22 mouse cellular contexts compared by ENCODE assay signal in genomic region chr12:29961041-29961440, GRCm38 (mm10). TPM values are rescaled to one million over a fixed set of nuclear protein-coding genes. Genes with fewer than 3 reads are reported as not detected.
DNase-seq lines count a peak whose midpoint lies in the region; ATAC-seq lines count a peak whose summit lies in the region.
"Had no signal": no experiment of that assay in that cellular context is flagged by ENCODE, and none has a peak within 500 bp of the region (broad histone marks: within the 10 kb centered on the region; RNA-seq: fewer than 3 reads in every experiment).

No protein-coding gene starts in this region.

- H3K36me3 ChIP-seq in heart, embryonic 13.5 days, result peaks cover 12% of the 10 kb centered on the region
- H3K36me3 ChIP-seq in intestine, embryonic 16.5 days (ENCODE audit: control insufficient read depth, insufficient read depth, low read length), result 0 out of 2 replicates have a peak, but pooled peaks cover 2% of the 10 kb centered on the region
- H3K36me3 ChIP-seq: liver, embryonic 12.5 days had no signal

- peak overlapping the region; percentile 40; the same call in 1 of the 2 replicates for H3K27ac ChIP-seq in heart, embryonic 13.5 days (replicated peaks)
- H3K27ac ChIP-seq in intestine, embryonic 16.5 days (ENCODE audit: low read length), result no peak overlapping the region
- H3K27ac ChIP-seq: kidney, embryonic 15.5 days; limb, embryonic 12.5 days; liver, embryonic 12.5 days; lung, embryonic 15.5 days had no signal

- ATAC-seq in heart, embryonic 13.5 days (ENCODE audit: extremely low read depth, insufficient number of reproducible peaks, low FRiP score, low TSS enrichment), result no peak
- peak; percentile 56; the same call in 1 of the 2 replicates for ATAC-seq in intestine, embryonic 16.5 days
- ATAC-seq: forebrain, embryonic 14.5 days; liver, embryonic 12.5 days had no signal

- WGBS in heart, embryonic 13.5 days, result 77% methylated on average over 1 of the region's 1 CpGs
- whole genome bisulfite sequencing in intestine, embryonic 16.5 days, result 63% methylated on average over 1 of the region's 1 CpGs

- no peak overlapping the region for H3K4me3 ChIP-seq in heart, embryonic 13.5 days
- no peak overlapping the region for H3K4me3 ChIP-seq in intestine, embryonic 16.5 days (ENCODE audit: low read length)
- H3K4me3 ChIP-seq: erythroblast, embryonic 14.5 days; kidney, embryonic 15.5 days; limb, embryonic 12.5 days; liver, embryonic 12.5 days; lung, embryonic 15.5 days; megakaryocyte, embryonic 14.5 days had no signal

- H3K4me1 ChIP-seq in heart, embryonic 13.5 days, result peaks cover 66% of the 10 kb centered on the region
- H3K4me1 ChIP-seq in intestine, embryonic 16.5 days (ENCODE audit: control insufficient read depth, insufficient read depth, low read length), result peaks cover 8% of the 10 kb centered on the region
- H3K4me1 ChIP-seq: liver, embryonic 12.5 days; megakaryocyte, embryonic 14.5 days had no signal

- no peaks in the 10 kb centered on the region for H3K9me3 ChIP-seq in heart, embryonic 13.5 days
- no peaks in the 10 kb centered on the region for H3K9me3 ChIP-seq in intestine, embryonic 16.5 days (ENCODE audit: control insufficient read depth, low read length)
- H3K9me3 ChIP-seq: kidney, embryonic 15.5 days; limb, embryonic 12.5 days; liver, embryonic 12.5 days; lung, embryonic 15.5 days had no signal

- no peak overlapping the region for H3K4me2 ChIP-seq in heart, embryonic 13.5 days
- H3K4me2 ChIP-seq in intestine, embryonic 16.5 days (ENCODE audit: low read depth, low read length), result no peak overlapping the region
- H3K4me2 ChIP-seq: kidney, embryonic 15.5 days; limb, embryonic 12.5 days; liver, embryonic 12.5 days; lung, embryonic 15.5 days had no signal

- no peak overlapping the region for H3K9ac ChIP-seq in heart, embryonic 13.5 days
- no peak overlapping the region for H3K9ac ChIP-seq in intestine, embryonic 16.5 days (ENCODE audit: low read depth, low read length)
- H3K9ac ChIP-seq: kidney, embryonic 15.5 days; limb, embryonic 12.5 days; liver, embryonic 12.5 days; lung, embryonic 15.5 days had no signal

- DNase-seq in heart, adult 18-20 months, result no peak
- peak; percentile 41 for DNase-seq in kidney, adult 9 months
- no peak for DNase-seq in kidney, postnatal 4 days
- peak; percentile 70 for DNase-seq in yolk sac, embryonic 10.5 days (ENCODE audit: low spot score)
- no peak for DNase-seq in testis, postnatal 10 days (ENCODE audit: low spot score)
- DNase-seq: cerebellum, adult 8-10 months; heart, postnatal 36 days; midbrain, embryonic 14.5 days; right cerebral cortex, postnatal 14 days; spleen, adult 18-20 months; thymus, adult 18-20 months had no signal

- no peaks in the 10 kb centered on the region for H3K27me3 ChIP-seq in heart, embryonic 13.5 days (replicated peaks)
- no peaks in the 10 kb centered on the region for H3K27me3 ChIP-seq in intestine, embryonic 16.5 days (replicated peaks; ENCODE audit: control insufficient read depth, insufficient read depth, low read length)
- H3K27me3 ChIP-seq: kidney, embryonic 15.5 days; limb, embryonic 12.5 days; liver, embryonic 12.5 days; lung, embryonic 15.5 days; megakaryocyte, embryonic 14.5 days had no signal

RNA-seq across cellular contexts. Expression of gene Pxdn, which starts 23.6 kb away (rescaled TPM):
- polyA plus RNA-seq in heart, embryonic 13.5 days (2015; fragmentation: Nextera tagmentation; extraction: Ambion mirVana), result 72.3 and 77.0 TPM in 2 replicates
- total RNA-seq in heart, adult 18-20 months (2021), result 10 to 100 TPM; 27.7 to 31.8 TPM
- polyA plus RNA-seq in intestine, embryonic 16.5 days (2015; fragmentation: Nextera tagmentation; extraction: Ambion mirVana), result 48.2 and 53.5 TPM in 2 replicates
- total RNA-seq: common myeloid progenitor, adult 5-6 weeks; neutrophil, adult 5-6 weeks had no signal
- polyA plus RNA-seq: erythroblast, embryonic 14.5 days had no signal

Comparison
In these comparisons a context has a peak if more than half of its experiments do, and no peak if none do; other contexts are left out.
1. DNase-seq: peak in kidney, adult 9 months (single experiment) and yolk sac, embryonic 10.5 days (single experiment); none in heart, adult 18-20 months (0 of 2), kidney, postnatal 4 days (0 of 2) and testis, postnatal 10 days (single experiment).